Mouse (Mus musculus): ENCODE results near the gene Gm21973. TPM values are rescaled to one million over a fixed set of nuclear protein-coding genes. Genes with fewer than 3 reads are reported as not detected.

Gm21973 gene
- polyA plus RNA-seq, 1 experiment from 2014 or later, result not detected

- Histone ChIP-seq H3K36me3 (no peaks in the 10 kb centered on the region), H3K9ac (no peak overlapping the region), H3K4me3 (no peak overlapping the region), H3K4me1 (no peaks in the 10 kb centered on the region), H3K27ac (no peak overlapping the region), H3K27me3 (replicated peaks) (no peaks in the 10 kb centered on the region), H3K9me3 (replicated peaks) (no peaks in the 10 kb centered on the region), H3K4me2 (no peak overlapping the region)
- WGBS (ENCODE audit: insufficient replicate concordance), result 78% methylated on average over 6 of the region's 6 CpGs
- no peak for ATAC-seq
Observed at GRCm38 (mm10) chr15:10413656-10414055, 88.5 kb downstream of the Gm21973 start.

DNA sequence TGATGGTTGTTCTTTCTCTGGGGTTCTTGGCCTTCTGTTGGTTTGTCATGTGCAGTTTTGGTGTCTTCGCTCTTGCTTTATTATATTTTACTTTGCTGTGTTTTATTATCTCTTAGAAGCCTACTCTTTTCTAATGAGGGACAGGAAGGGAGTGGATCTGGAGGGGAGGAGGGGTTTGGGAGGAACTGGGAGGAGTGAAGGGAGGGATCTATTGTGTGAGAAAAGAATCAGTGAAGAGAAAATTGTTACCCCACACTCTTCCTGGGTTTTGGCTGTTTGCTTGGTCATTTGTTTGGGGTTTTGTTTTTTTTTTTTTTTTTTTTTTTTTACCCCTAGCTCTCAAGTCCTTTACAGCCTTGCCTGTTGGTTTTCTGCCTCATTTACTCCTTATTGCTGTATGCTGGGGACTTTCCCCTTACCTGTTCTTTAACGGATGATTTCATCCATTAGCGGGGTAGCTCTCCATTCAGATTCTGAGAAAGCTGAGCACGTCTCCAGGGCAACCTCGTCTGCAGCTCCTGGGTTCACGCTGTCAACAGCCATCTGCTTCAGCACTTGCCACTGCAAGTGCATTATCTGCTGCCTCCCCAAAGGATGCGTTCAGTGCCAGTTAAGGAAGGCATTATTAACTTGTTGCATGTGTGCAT lies 96.1 kb downstream of the Gm21973 start:
- Histone ChIP-seq H3K4me3 (no peak overlapping the region), H3K36me3 (no peaks in the 10 kb centered on the region), H3K4me1 (no peaks in the 10 kb centered on the region), H3K9ac (no peak overlapping the region), H3K27ac (no peak overlapping the region), H3K27me3 (replicated peaks) (no peaks in the 10 kb centered on the region), H3K9me3 (replicated peaks) (no peaks in the 10 kb centered on the region), H3K4me2 (no peak overlapping the region)
- no peak for ATAC-seq
- WGBS (ENCODE audit: insufficient replicate concordance), result 52% methylated on average over 7 of the region's 7 CpGs

DNA sequence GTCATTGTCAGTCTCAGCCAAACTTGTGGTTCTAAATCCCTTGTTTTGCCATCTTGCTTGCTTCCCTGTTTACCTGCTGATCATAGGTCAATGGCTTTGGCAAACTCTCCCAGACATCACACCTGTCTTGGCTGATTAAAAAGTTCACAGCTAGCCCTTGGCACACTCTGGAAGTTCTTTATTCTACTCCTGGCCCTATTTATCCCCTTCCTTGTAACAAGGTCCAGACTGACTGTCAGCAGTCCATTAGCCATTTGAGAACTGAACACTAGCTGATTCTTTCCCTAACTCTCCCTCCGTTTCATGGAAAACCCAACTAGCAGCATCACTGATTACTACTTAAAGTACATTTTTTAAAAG lies 96.6 kb downstream of the Gm21973 start:
- H3K4me2 ChIP-seq, result no peak overlapping the region
- no peak for ATAC-seq
- no peaks in the 10 kb centered on the region for H3K9me3 ChIP-seq (replicated peaks)
- no peak overlapping the region for H3K9ac ChIP-seq
- no peaks in the 10 kb centered on the region for H3K27me3 ChIP-seq (replicated peaks)
- no peaks in the 10 kb centered on the region for H3K4me1 ChIP-seq
- H3K36me3 ChIP-seq, result no peaks in the 10 kb centered on the region
- H3K27ac ChIP-seq, result no peak overlapping the region
- H3K4me3 ChIP-seq, result no peak overlapping the region
- 74% methylated on average over 1 of the region's 1 CpGs for WGBS (ENCODE audit: insufficient replicate concordance)

Other genes starting within 250 kb of the Gm21973 start
- gene Prlr, start 148.1 kb upstream of the Gm21973 start, polyA plus RNA-seq (2016; fragmentation: Nextera tagmentation; extraction: Ambion mirVana), result 0.04 and 0.13 TPM in 2 replicates
- 3.7 and 4.9 TPM in 2 replicates for gene Agxt2, start 33.2 kb downstream of the Gm21973 start, polyA plus RNA-seq (2016; fragmentation: Nextera tagmentation; extraction: Ambion mirVana)
- 14.0 and 14.5 TPM in 2 replicates for gene Dnajc21, start 145.1 kb downstream of the Gm21973 start, polyA plus RNA-seq (2016; fragmentation: Nextera tagmentation; extraction: Ambion mirVana)
- gene Brix1, start 160.6 kb downstream of the Gm21973 start, polyA plus RNA-seq (2016; fragmentation: Nextera tagmentation; extraction: Ambion mirVana), result 111 and 112 TPM in 2 replicates
- 31.2 and 34.3 TPM in 2 replicates for gene Rad1, start 160.6 kb downstream of the Gm21973 start, polyA plus RNA-seq (2016; fragmentation: Nextera tagmentation; extraction: Ambion mirVana)
- not detected in 2 replicates for gene Ttc23l, start 233.3 kb downstream of the Gm21973 start, polyA plus RNA-seq (2016; fragmentation: Nextera tagmentation; extraction: Ambion mirVana)

Data from liver, embryonic 12.5 days (tissue).